Mouse (Mus musculus) kidney, adult 18-20 months (tissue): ENCODE results near the gene Bid.
A peak's percentile ranks its signal among the peaks of the same experiment; 100 is the strongest.
"Not testable (repeated sequence)": the region's sequence is repeated elsewhere in the genome, so short reads cannot be mapped to it uniquely, and the experiment has no call there.

Experiments
- DNase-seq: peaks from one replicate; pipeline ENCODE4 v3.0.0; 2021

The Bid gene

DNA sequence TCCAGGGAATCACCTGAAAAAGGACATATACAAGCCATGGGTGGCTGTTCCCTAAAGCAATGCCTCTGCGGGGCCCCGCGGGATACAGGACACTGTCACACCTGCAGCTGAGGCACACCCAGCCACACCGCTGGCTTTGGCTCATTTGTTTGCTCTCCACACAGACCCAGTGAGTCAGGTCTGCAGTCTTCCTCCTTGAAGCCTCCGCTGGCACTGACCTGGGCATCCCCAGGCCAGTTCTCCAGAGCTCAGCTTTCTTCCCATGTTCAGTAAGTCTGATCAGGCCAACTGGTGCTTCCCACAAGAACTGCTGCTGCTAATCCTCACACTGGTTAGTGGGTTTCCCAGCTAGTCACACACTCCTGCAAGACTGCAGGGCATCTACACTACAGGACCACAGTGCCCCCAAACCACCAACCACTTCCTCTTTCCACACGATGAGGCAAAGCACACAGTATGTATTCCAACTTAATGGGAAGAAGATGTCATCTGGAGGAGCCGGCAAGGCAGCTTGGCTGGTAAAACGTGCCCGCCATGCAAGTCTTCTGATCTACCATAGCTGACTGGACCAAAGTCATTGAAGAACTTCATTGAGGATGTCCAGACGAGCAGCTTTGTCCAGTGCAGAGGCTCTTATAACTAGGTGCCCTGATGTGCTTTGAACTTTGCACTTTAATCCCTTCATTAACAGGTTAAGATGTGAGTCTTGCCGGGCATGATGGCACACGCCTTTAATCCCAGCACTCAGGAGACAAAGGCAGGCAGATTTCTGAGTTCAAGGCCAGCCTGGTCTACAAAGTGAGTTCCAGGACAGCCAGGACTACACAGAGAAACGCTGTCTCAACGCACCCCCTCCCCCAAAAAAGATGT is 14.6 kb downstream of the Bid start:
- DNase-seq: no peak

GRCm38 (mm10) chr6:120898188-120898833 is 18.3 kb downstream of the Bid start:
- DNase-seq: peak; percentile 47

DNA sequence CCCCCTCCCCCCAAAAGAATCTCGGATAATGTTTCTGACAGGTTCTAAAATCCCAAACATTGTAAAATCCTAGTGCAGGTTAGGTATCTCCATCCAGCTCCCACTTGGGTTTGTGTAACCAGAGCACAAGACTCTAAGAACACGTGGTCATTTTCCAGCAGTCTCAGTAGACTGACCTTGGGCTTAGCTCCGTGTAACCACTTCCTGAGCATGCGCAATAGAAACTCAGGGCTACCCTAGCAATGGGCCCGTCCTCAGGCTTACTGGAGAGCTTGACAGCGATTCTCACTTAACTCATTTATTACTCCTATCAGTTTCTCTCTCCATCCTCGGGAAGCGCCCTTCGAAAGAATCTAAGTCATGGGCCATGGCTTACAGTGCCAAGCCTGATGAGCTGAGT is 22.1 kb downstream of the Bid start:
- no peak for DNase-seq

GRCm38 (mm10) chr6:120894089-120894488 is 22.6 kb downstream of the Bid start:
- DNase-seq: no peak

DNA sequence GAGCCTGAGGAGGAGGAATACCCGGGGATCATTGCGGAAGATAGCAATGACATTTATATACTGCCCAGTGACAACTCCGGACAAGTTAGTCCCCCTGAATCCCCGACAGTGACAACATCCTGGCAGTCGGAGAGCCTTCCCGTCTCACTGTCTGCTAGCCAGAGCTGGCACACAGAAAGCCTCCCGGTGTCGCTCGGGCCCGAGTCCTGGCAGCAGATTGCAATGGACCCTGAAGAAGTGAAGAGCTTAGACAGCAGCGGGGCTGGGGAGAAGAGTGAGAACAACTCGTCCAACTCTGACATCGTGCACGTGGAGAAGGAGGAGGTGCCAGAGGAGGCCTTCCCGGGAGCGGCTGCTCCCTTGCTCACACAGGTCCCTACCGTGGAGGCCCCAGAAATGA is 30.0 kb downstream of the Bid start:
- no peak for DNase-seq

GRCm38 (mm10) chr6:120884436-120884835 is 32.2 kb downstream of the Bid start:
- DNase-seq: no peak

- DNase-seq: no peak
Measured at GRCm38 (mm10) chr6:120879046-120879445, 37.6 kb downstream of the Bid start.

GRCm38 (mm10) chr6:120873874-120874273 is 42.8 kb downstream of the Bid start:
- no peak for DNase-seq

DNA sequence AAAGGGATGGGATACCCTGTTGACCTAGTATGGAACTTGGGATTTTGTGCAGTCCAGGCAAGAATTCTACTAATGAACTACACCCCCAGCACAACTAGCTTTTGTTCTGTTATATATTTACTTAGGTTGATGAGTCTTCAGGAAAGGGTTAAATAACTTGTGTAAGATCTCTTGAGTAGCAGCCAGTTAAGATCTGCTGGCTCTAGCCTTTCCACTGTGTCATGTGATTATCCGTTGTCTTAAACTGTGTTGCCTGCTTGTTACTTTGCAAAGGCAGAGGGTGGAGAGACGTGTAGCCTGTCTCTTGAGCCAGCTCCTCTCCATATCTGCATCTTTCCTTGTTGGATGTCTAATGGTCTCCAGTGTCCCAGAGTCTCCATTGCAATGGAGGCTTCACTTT is 45.4 kb downstream of the Bid start:
- DNase-seq: no peak

DNA sequence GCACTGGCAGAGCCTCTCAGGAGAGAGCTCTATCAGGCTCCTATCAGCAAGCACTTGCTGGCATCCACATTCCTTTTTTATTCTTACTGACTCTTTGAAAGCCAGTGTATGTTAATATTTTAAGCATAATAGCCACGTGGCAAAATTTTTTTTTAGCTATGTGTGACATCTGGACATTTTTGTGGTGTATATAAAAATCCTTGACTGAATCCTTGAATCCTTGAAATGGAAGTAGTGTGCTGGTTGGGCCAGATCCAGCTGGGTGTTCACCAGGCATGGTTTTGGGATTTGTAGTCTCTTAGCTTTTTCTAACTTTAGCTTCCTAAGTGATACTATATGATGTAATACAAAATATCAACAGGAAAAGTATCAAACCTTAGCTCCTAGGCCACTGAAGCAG is 47.8 kb downstream of the Bid start:
- no peak for DNase-seq

- no peak for DNase-seq
Measured at GRCm38 (mm10) chr6:120866051-120866814, 50.4 kb downstream of the Bid start.

- DNase-seq: no peak
Measured at GRCm38 (mm10) chr6:120860079-120860478, 56.6 kb downstream of the Bid start.

- no peak for DNase-seq
Measured at GRCm38 (mm10) chr6:120858217-120858711, 58.4 kb downstream of the Bid start.

- no peak for DNase-seq
Measured at GRCm38 (mm10) chr6:120854413-120854812, 62.2 kb downstream of the Bid start.

GRCm38 (mm10) chr6:120850720-120851119 is 65.9 kb downstream of the Bid start:
- DNase-seq: not testable (repeated sequence)
